Mouse (Mus musculus): ENCODE measurements around the gene Ptprn2.

The Ptprn2 gene

DNA sequence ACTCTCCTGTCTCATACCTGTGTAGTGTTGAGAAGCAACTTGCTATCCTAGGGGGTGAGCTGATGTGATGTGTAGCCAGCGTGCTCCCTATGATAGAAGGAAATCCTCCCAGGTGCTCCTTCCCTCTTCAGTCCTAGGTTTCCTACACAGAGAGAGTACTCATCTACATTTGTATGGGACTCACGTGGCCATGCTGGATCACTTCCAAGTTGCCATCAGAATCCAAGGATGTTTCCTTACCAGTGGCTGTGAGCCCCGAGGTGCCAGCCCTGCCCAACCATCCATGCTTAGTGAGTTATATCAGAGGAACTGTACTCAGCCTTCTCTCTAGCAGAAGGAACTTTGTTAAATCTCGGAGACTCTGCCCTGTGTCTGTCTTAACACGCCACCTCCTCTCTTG, 729.4 kb downstream of the Ptprn2 start:
- no peak for DNase-seq (ENCODE audit: low spot score)

DNA sequence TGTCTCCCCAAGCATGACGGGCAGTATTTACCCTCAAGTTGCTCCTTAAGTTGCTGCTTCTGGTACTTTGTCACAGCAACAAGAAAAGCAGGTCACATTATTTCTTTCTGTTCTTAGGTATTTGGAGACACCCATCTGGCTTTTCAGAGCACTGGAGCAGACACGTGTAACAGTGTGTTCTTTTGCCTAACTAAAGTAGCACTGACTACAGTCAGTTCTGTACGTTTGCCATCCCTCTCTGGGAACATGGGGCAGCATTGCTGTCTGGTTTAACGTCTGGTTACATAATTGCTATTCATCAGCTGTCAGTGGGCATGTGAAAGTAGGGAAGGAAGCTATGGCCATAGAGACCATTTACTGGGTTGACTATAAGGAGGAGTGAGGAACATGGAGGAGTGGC, 736.4 kb downstream of the Ptprn2 start:
- no peak for DNase-seq (ENCODE audit: low spot score)

DNA sequence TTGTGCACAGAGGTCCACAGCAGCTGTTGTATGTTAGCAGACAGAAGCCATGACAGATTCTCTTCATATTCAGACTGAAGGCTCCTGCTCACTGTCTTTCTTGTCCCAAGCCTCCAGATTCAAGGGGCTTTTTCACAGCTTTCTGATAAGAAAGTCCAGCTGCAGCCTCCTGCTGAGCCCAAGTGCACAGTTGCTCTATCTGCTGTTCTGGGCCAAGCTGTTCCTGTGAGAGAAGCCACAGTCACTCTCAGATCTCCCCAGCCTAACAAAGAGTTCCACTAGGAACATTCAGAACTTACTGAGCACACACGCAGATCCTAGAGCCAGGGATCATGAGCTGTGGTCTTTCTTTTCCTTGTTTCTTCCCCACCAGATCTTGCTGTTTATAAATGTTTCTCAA, 738.5 kb downstream of the Ptprn2 start:
- no peak for DNase-seq (ENCODE audit: low spot score)

DNA sequence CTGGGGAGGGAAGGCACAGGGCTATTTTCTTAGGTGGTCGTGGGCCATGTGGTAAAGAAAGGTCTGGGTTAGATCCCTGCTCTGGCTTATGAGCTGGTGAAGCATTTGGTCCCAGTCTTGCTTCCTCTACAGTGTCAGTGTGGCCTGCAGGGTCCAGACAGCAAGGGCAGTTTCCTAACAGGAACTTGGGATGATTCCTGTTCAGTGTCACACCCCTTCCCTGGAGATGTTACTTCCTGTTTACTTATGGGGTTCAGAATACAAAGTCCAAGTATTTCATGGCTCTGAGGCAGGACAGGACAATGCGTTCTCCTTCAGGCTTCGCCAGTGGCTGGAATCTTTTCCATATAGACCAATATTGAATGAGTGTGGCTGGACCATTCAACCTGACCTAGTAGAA, 741.7 kb downstream of the Ptprn2 start:
- no peak for DNase-seq (ENCODE audit: low spot score)

DNA sequence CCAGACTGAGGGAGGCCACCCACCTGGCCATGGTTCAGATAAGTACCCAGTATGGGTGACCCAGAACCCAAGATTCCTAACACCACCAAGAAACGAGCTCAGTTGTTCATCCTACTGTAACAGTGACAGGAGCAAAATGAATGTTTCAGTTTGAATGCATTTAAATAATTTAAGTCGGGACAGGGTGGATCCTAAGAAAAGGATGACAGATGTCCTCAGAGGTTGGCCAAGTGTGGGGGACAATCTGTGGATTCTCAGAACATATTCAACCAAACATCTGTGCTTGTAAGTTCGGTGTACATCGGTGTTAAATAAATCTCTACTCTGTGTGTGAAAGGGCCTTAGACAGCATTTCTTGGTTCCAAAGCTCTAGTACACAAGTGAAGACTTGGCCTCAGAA, 743.9 kb downstream of the Ptprn2 start:
- no peak for DNase-seq (ENCODE audit: low spot score)

DNA sequence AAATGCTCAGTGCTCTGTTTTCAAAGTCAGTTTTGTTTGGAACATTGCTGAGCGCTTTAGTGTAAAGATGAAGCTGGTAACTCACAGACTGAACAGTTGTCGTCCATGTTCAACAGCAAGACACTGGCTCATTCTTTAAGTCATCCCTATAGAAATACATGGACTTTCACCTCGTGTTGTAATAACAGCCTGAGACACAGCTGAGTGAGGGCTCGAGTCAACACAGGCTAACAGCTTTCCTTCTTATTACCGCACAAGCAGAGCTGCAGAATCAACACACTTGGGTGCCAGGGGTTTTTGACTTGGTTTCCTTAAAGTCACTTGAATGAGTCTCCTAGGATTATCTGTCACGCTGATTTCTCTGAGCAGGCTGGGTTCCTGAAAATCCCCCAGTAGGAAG, 744.8 kb downstream of the Ptprn2 start:
- no peak for DNase-seq (ENCODE audit: low spot score)

DNA sequence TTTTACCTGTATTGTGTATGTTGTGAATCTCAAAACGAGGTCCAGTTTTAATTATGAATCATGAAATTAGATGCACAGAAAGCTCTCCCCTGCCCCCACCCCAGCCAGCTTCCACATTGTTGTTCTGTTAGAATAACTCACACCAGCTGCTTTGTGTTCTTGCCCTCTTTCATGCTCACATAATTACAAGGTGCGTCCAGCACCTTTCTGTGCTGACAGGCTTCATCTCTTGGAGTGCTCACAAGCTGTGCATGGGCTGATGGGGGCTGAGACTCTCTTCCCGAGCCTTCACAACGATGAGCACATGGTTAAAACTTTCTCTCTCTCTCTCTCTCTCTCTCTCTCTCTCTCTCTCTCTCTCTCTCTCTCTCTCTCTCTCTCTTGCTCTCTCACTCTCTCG, 746.3 kb downstream of the Ptprn2 start:
- DNase-seq (ENCODE audit: low spot score), result no peak

DNA sequence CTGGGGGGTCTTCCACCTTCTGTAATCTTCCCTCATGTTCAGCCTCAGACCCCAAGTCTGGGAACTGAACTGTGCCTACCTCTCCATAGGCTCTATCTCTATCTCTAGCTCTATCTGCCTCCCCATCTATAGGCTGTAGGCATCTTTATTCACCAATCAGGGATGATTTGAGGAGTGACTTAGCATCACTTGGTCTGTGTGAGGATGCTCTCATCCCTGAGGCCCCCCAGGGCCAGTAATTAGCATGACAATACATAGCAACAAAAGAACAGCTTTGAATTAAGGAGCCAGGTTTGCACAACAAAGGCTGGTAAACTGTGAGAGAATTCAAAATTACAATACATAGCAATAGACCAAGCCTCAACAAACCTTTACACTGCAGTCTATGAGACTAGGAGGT, 749.6 kb downstream of the Ptprn2 start:
- no peak for DNase-seq (ENCODE audit: low spot score)

DNA sequence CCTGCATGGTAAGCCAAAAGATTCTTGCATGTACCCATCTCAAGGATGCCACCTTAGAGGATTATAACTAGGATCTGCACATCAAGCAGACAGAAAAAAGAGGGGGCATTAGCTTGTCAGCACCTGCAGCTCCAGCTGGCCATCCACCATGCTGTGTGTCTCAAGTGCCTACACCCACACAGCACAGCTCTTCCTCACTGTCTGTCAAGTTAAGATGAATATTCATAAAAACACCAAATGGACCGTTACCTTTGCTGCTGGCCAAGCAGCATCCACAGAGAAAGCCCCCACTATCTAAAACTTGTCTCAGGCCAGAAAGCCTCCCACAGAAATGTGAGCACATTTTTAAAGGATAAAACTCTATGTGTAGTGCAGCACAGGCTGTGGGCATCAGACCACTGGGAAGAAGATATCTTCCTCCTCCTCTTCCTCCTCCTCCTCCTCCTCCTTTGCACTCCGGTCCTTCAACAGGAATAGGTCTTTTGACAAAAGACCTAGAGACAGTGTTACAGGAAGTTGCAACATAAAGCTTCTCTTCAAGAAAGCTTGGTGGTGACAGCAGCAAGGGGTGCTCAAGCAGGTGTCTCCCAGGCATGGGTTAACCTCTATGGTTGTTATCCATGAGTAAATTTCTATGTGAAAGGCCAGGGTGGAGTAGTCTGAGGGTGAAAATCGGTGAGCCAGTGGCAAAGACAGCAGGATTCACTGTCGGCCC, 750.7 kb downstream of the Ptprn2 start:
- no peak for DNase-seq (ENCODE audit: low spot score)

DNA sequence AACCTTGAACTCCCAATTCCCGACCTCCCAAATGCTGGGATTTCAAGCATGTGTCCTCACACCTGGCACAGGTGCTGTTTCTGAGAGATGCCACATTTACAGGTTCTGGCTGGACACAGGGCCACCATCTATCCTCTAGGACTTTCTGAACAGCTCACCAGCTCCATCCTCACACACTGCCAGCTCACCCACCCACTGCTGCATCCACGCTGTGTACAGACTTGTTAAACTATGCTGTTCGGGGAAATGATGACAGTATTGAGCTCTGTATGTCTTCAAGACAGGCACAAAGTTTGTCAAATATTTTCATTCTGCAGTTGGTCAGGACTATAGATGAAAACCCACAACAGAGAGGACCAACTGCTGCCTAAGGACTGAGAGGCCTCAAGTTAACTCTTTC, 751.5 kb downstream of the Ptprn2 start:
- DNase-seq (ENCODE audit: low spot score), result no peak

DNA sequence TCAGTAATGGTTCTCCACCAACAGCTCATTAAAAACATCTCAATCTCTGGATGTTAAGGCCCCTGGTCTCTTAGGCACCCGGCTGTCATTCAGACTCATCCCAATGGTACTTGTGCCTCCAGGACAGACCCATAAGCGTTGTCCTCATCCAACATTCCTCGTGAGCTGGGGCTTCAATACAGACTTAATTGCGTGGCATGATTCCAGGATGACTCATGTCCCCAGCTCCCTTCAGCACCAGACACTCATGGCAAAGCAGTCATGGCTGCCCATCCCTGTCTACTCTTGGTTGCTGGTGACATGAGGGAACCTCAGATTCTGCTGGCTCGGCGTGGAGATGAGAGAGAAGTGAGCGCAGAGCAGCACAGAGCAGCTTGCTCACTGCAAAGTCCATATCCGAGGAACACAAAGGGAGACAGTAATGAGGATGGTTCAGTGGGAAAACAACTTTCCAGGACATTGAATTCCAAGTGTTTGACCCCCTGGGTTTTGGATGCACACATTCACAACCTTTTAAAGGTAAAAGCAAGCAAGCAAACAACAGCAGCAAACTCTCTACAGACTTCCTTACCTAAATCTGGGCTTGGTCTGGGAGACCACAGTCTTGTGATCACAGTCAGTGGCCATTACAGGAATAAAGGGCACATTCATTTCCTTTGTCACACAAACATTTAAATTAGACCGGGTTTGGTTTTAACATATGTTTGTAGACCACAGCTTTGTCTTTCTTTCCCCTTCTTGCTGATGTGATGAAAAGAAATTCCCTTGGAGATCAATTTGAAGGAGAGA, 754.6 kb downstream of the Ptprn2 start:
- no peak for DNase-seq (ENCODE audit: low spot score)

DNA sequence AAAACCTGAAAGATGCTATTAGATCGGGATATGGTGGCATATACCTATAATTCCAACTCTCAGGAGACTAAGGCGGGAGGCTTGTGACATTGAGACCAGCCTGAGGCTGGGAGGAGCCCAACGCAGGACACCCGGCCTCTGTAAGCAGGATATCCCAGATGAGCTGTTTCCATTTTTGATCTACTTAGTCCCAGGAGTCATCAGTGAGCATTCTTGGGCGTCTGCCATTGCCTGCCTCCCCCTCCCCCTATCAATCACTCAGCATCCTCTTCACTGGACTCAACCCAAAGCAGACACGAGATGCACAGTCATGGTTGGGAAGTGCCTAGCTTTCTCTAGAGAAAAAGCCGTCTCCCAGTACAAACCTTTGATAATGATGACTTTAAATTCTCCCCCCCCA, 756.7 kb downstream of the Ptprn2 start:
- DNase-seq (ENCODE audit: low spot score), result no peak

DNA sequence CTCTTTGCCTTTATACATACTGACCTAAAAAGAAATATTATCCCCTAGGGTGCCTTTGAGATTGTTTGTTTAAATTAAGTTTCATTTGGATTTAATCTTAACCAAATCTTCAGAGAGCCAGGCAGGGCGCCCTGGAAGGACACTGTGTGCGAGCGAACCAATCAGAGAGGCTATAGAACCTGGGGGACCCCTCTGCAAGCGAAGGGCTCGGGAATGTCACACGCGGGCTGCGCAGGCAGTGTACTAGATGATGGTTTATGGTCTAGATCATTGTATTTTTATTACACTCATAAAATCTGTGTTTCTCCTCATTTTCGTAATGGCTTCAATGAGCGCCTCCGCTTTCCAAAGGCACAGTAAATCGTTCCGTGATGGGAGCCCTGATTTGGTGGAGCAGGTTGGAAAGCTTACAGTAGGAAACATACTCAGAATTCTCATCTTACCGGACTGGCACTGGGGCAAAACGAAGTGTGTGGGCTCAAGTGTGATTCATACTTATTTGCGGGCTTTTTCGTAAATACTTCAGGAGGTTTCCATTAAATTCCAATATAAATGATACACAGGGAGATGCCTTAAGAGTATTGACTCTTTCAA, 760.5 kb downstream of the Ptprn2 start:
- no peak for DNase-seq (ENCODE audit: low spot score)

DNA sequence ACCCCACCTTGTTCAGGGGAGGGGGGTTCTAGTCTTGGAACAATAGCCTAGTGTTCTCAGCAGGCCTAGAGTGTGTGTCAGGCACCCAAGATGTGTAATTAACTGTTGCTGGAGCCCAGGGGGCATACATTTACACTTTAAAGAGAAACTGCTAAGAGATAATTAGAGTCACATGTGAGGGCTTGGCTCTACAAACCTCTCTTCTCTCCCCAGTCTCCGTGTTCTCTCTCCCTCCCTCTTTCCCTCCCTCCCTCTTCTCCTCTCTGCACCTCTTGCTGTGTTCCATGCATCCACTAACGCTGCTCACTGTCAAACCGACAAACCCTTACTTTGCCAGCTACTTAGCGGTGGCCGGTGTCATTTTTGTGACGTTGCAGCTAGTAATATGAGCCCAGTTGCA, 764.9 kb downstream of the Ptprn2 start:
- no peak for DNase-seq (ENCODE audit: low spot score)

DNA sequence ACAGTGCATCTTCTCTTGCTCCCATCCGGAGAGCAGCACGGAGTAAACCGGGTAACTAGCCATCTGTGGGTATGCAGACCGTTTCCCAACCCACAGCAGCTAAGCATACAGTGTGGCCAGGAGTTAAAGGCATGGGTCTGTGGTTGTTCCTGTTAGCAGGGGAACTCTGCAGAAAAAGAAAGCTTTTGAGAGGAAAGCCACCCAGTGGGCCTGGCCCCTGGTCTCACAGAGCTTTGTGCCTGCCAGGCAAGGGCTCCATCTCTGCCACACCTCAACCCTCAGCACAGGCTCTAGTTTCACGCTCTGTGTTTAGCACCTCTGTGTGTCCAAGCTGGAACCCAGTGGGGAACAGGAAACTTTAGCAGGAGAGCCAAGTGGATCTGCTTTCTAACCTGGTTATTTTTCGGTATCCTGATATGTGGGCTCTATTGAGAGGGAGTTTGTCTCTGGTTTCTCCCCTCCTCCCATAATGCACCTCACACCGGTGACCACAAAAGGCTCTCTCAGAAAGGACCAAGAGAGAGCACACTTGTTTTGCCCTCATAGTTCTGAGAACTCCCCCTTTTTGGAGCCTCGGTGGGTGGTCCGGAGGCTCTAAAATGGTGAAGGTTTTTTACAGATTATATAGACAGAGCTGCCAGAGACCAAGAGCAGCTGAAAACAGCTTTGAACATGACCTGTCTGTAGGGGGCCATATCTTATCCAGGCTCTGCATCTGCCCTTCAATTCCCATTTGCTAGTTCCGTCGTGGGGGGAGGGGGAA, 766.3 kb downstream of the Ptprn2 start:
- DNase-seq (ENCODE audit: low spot score), result no peak

DNA sequence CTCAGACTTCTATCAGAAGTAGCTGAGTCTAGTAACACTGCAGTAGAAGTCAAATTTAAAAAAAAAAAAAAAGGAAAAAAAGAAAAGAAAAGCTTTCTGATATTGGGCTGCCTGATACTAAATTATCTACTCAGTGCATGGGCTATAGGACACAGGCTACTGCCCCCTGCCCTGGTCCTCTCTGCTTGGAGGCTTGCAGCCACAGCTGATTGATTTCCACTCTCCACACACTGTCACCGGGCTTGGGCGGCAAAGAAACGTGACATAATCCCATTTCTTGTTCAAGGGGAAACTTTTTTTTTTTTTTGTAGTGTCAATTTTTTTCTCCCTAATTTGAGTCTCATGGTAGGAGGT, 766.9 kb downstream of the Ptprn2 start:
- no peak for DNase-seq (ENCODE audit: low spot score)

DNA sequence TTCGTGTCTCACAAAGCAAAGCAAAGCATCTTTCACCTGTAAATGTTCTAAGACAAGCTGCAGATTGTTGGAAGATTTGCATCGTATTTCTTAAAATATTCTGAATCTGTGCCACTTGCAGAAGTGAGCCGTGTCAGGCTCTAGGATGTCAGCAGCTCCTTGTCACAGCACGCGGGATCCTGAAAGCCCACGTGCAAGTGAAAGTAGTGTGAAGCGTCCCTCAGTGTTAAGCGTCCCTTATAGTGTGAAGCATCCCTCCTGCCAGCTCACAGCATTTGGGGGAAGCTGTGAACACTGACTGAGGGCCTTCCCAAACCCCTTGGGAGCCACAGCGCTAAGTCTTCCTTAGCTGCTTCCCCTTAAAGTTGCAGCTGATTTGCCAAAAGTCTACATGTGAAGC, 768.8 kb downstream of the Ptprn2 start:
- no peak for DNase-seq (ENCODE audit: low spot score)

DNA sequence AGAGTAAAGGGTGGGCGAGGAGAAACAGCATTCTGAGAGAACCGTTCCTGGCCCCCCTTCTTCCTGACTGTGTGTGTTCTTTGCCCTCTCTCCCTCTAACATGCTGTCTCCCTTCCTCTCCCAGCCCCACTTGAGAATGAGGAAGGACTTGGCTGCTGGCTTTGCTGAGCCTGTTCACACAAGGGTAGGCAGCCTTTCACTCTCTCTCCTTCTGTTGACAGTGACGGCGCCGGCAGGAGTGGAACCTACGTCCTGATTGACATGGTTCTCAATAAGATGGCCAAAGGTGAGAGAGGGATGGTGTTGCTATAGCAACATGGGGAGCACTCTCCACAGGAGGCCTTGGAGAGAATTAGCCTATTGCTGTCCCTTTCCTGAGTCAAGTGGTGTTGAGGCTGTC, 769.8 kb downstream of the Ptprn2 start:
- no peak for DNase-seq (ENCODE audit: low spot score)

DNA sequence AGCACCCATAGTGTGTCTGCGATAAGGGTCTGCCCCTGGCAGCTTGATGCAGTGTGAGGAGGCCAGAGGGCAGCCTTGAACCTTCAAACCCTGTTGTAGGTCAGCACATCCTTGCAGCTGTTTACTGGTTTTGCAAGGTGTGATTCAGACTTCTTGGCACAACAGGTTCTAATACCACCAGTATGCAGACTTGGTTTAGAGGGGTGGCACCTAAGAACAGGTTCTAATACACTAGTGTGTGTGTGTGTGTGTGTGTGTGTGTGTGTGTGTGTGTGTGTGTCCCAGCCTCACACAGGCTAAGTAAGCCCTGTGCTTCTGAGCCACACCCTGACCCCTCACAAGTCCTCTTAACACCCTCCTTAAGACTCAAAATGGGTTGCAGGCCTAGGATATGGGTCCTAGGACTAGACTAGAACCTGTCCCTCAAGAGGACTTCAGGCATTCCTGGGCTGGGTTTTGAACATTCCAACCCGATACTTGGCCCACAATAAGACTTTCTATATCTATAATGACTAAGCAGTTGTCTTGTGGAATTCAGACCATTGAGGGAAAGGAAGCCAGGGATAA, 770.3 kb downstream of the Ptprn2 start:
- no peak for DNase-seq (ENCODE audit: low spot score)

DNA sequence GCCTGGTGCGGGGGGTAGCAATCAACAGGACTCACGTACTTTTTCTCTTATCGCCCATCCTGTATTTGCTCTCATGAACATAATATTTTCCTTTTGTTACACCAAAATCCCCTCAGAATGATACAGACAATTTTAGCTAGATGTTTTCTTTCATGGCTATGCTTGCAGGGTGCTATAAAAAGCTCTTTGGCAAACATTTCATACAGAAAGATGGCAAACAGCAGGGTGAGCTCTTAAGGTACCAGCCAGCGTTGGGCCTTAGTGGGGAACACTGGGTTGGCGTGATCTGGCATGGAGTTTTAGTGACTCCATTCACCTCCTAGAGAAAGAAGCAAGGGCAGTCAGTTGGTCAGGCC, 771.3 kb downstream of the Ptprn2 start:
- no peak for DNase-seq (ENCODE audit: low spot score)

DNA sequence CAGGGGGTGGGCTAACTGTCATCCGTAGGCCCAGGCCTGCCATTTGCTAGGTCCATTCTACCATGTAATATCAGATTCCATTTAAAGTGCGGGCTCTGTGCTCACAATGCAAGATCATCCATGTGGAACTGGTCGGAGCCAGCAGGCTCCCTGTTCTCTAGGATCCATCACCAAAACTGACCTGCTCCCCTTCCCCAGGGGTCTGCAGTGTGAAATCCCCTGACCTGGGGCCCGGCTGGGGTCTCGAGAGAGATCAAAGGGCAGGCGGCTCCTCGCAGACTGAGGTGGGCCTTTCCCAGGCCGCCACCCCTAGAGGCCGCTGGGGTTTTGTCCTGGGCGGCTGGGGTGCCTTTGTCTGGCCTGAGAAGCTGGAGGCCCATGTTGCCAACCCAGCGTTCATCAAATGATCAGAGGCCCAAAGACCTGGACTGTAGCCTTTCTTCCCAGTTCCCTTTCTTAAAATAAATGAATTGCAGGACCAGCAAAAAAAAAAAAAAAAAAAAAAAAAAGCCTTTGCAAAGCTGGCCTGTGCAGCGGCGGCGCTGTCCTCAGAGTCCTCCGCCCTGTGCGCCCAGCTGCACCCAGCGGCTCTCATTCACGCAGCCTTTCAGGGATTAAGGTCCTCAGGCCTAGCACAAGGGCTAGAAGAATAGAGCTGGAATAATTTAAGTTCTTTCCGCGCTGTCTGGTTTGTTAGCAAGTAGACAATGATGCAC, 771.8 kb downstream of the Ptprn2 start:
- no peak for DNase-seq (ENCODE audit: low spot score)

DNA sequence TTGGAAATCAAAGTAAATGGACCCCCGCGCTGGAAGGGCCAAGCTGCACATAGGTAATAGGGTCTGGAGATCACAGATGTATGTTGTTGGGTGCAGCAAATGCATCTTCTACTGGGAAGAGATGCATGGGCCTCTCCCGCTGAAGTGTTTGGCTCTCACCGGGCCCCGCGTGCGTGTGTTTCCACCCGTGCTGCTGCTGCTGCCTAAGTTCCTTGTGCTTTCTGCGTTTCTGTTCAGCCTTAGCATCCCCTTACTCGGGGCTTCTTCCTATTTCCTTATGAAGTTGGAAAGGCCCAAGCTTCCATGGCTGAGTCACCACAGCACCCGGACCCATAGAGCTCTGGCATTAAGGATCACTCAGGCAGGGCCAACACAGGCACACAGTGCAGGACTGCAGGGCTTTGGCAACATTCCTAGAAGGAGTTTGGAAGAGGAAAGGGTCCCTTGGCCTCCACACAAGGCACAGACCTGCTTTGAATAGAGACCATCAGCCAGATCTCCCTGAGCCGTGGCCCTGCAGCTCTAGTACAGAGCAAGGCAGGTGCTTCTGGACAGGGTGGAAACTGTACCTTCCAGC, 772.5 kb downstream of the Ptprn2 start:
- DNase-seq (ENCODE audit: low spot score), result no peak
